Mouse (Mus musculus) ES-E14 (cell line): ENCODE results near the gene Fgf4.

Experiments used
- CHD2 ChIP-seq: IDR thresholded peaks from 2 replicates; pipeline ENCODE4 v1.6.1; 2014; ENCODE audit warnings: mild to moderate bottlenecking, low read depth, low read length, inconsistent platforms
- HCFC1 ChIP-seq: IDR thresholded peaks from 2 replicates; pipeline ENCODE4 v1.6.1; 2012; ENCODE audit warnings: low read length, inconsistent platforms, borderline replicate concordance; ENCODE audit not compliant: insufficient read depth
- MAFK ChIP-seq: IDR thresholded peaks from 2 replicates; pipeline ENCODE4 v1.6.1; 2014; ENCODE audit warnings: mild to moderate bottlenecking, low read depth, low read length, inconsistent platforms; ENCODE audit not compliant: insufficient read depth
- ZC3H11A ChIP-seq: IDR thresholded peaks from 2 replicates; pipeline ENCODE4 v1.6.1; 2012; ENCODE audit warnings: low read depth, mild to moderate bottlenecking, inconsistent platforms, low read length, borderline replicate concordance
- ZNF384 ChIP-seq: IDR thresholded peaks from 2 replicates; pipeline ENCODE4 v1.6.1; 2012; ENCODE audit warnings: low read depth, low read length, inconsistent platforms

DNA sequence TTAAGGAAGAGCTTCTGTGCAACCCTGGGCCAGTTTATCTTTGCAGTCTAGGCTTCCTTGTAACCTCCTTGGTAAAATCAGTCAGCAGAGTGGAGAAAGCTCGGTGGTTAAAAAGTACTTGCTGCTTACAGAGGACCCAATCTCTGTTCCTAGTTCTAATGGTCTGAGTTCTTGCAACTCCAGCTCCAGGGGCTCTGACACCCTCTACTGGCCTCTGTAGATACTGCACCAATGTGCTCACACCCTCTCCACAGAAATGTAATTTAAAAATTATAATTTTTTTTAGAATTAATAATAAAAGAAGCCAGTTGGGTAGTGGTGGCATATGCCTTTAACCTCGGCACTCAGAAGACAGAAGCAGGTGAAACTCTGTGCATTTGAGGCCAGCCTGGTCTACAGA lies 40.5 kb downstream of the Fgf4 start:
- no peak for TF ChIP-seq HCFC1
- TF ChIP-seq ZNF384: no peak
- no peak for TF ChIP-seq MAFK
- TF ChIP-seq ZC3H11A: peak; percentile 73
- TF ChIP-seq CHD2: no peak
